Mouse (Mus musculus) hindbrain, postnatal 0 days (tissue): ENCODE measurements around the gene Rrp9. TPM values are rescaled to one million over a fixed set of nuclear protein-coding genes. Genes with fewer than 3 reads are reported as not detected.
A peak's percentile ranks its signal among the peaks of the same experiment; 100 is the strongest.

Experiments
- ATAC-seq: fragments of 200-750 bp; cut with Nextera tagmentation; 2 replicates; pipeline ENCODE4 v1.8.0; 2017; ENCODE audit warnings: mild to moderate bottlenecking, moderate TSS enrichment, moderate library complexity
- DNase-seq: peaks from one replicate; pipeline ENCODE4 v3.0.0-alpha.2; 2015; ENCODE audit warnings: low spot score
- H3K27ac ChIP-seq: fragments of 300-500 bp; sonication (generic); 2 replicates; pipeline ENCODE4 v1.5.1; 2014; ENCODE audit warnings: mild to moderate bottlenecking
- H3K27me3 ChIP-seq: fragments of 300-500 bp; sonication (generic); 2 replicates; pipeline ENCODE4 v1.6.1; 2014; ENCODE audit warnings: low read length, mixed read lengths; ENCODE audit not compliant: insufficient read depth
- H3K36me3 ChIP-seq: fragments of 300-500 bp; sonication (generic); 2 replicates; pipeline ENCODE4 v1.6.1; 2014; ENCODE audit warnings: low read length, mixed read lengths; ENCODE audit not compliant: insufficient read depth
- H3K4me1 ChIP-seq: fragments of 300-500 bp; sonication (generic); 2 replicates; pipeline ENCODE4 v1.6.1; 2014; ENCODE audit warnings: antibody characterized with exemption, low read length, mixed read lengths; ENCODE audit not compliant: insufficient read depth
- H3K4me2 ChIP-seq: fragments of 300-500 bp; sonication (generic); 2 replicates; pipeline ENCODE4 v1.6.1; 2014; ENCODE audit warnings: low read depth, mild to moderate bottlenecking, low read length, moderate library complexity, mixed read lengths
- H3K4me3 ChIP-seq: fragments of 300-500 bp; sonication (generic); 2 replicates; pipeline ENCODE4 v1.5.1; 2014; ENCODE audit warnings: low read length
- H3K9ac ChIP-seq: fragments of 300-500 bp; sonication (generic); replicated peaks from 2 replicates; pipeline ENCODE4 v1.6.1; 2014; ENCODE audit warnings: mild to moderate bottlenecking, low read length, moderate library complexity, mixed read lengths
- H3K9me3 ChIP-seq: fragments of 300-500 bp; sonication (generic); 2 replicates; pipeline ENCODE4 v1.6.1; 2016; ENCODE audit warnings: low read length, mixed read lengths
- CTCF ChIP-seq: IDR thresholded peaks from 2 replicates; pipeline ENCODE4 v1.5.1; 2016; ENCODE audit warnings: antibody characterized with exemption, control low read depth, low read depth
- WGBS: fragments of 180-500 bp; shearing (Covaris S2); extraction: QIAGEN DNeasy Blood & Tissue Kit; methylation state at CpG from one replicate; pipeline ENCODE4 v1.1.7; 2014; 5-methylcytosine and 5-hydroxymethylcytosine counted together
- polyA plus RNA-seq: library from polyadenylated mRNA; unstranded; fragments of >200 nt; fragmentation: Nextera tagmentation; extraction: Ambion mirVana; gene quantifications from 2 replicates; pipeline ENCODE4 v1.2.1, GENCODE M21; 2015
- total RNA-seq: library from RNA; depleted of rRNA; stranded (reverse); fragments of >200 nt; gene quantifications from 2 replicates; pipeline ENCODE4 v1.2.3, GENCODE M21; 2014

The Rrp9 gene
- total and polyA plus RNA-seq, 2 experiments from 2014 or later: 38.3 to 46.2 TPM

DNA sequence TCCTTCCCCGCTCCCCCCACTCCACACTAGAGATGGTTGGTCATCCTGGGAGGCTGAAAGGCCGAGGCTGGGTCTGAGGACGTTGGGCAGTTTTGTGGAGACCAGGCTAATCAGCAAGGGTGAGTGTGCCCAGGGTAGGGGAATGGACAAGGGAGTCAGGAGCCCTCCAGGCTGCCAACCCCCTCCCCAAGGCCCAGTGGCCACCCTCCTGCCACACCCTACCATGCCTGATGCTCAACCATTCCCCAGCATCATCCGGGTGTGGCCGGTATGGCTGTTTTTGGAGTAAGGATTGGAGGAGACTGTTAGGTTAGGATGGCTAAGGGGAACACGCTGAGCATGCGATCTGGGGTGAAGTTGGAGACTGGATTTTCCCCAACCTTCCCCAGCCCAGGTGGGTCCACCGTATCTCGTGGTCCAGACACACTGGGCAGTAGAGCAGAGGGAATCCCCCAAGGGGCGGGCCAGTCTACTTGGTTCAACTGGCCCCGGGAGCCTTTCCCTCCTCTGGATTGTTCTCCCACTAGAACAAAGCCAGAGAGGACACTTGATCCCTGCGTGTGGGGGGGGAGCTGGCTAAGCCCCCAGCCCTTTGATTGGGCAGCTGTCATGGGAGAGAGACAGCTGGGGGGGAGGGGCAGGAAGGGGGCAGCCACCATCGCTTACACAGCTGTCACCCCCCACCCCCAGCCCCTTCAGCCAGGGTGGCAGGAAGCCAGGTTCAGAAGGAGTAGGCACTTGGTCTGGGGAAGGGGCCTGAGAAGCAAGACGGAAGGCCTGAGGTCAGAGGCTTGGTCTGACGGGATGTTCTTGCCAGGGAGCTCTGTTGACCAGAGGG, 19.2 kb upstream of the Rrp9 start:
- Histone ChIP-seq H3K27ac (peak overlapping the region; percentile 65), H3K36me3 (peaks cover 4% of the 10 kb centered on the region), H3K4me1 (peaks cover 35% of the 10 kb centered on the region), H3K9me3 (no peaks in the 10 kb centered on the region), H3K27me3 (no peaks in the 10 kb centered on the region), H3K9ac (peak overlapping the region; percentile 42), H3K4me2 (peak overlapping the region; percentile 92), H3K4me3 (peak overlapping the region; percentile 11)
- ATAC-seq: peak; percentile 15
- peak; percentile 78 for DNase-seq
- no peak for TF ChIP-seq CTCF
- 23% methylated on average over 15 of the region's 15 CpGs for WGBS

DNA sequence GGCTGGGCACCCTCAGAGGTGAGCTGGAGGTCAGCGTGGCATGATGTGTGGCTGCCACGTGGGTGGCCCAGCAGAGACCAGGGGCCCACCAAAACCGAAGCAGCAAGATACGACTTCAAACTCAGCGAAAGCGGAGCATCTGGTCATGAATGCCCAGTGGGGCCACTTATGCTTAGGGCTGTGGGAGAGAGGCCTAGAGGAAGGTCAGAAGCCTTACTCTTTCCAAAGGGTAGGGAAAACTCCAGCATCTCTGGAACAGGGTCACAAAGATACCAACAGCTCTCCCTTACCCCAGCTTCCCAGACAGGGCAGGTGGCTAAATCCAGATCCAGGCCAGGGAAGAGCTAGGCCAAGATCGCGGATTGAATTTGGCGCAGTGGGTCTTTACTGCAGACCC, 18.6 kb upstream of the Rrp9 start:
- ATAC-seq: no peak
- WGBS: 34% methylated on average over 9 of the region's 9 CpGs
- Histone ChIP-seq H3K4me1 (peaks cover 35% of the 10 kb centered on the region), H3K9me3 (no peaks in the 10 kb centered on the region), H3K36me3 (peaks cover 10% of the 10 kb centered on the region), H3K4me3 (no peak overlapping the region), H3K4me2 (peak overlapping the region; percentile 92), H3K27me3 (no peaks in the 10 kb centered on the region), H3K9ac (peak overlapping the region; percentile 42), H3K27ac (peak overlapping the region; percentile 65)
- no peak for TF ChIP-seq CTCF
- peak; percentile 42 for DNase-seq

DNA sequence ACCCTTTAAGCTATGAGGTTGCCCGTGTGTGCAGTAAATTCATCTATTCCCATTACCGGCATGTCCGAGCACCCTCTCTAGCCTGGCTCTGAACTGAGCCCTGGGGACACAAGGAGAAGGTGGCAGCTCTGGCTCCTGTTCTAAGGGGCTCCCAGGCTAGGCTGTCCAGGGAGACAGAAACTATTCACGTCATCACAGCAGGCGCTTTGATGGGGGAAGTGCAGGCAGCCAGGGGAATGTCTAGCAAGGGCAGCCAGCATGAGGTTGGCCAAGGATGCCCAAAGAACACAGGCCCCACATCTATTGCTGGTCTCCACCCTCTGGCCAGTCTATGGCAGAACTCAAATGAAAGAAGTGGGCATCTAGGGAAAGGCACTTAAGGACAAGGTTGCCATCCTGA, 17.8 kb upstream of the Rrp9 start:
- H3K36me3 ChIP-seq: peaks cover 10% of the 10 kb centered on the region
- no peak for TF ChIP-seq CTCF
- ATAC-seq (no peak), DNase-seq (no peak)
- H3K27ac ChIP-seq: peak overlapping the region; percentile 65; the same call in 1 of the 2 replicates
- H3K4me1 ChIP-seq: peaks cover 33% of the 10 kb centered on the region
- H3K4me3 ChIP-seq: no peak overlapping the region
- H3K9me3 ChIP-seq: no peaks in the 10 kb centered on the region
- H3K9ac ChIP-seq: no peak overlapping the region
- H3K4me2 ChIP-seq: peak overlapping the region; percentile 92
- no peaks in the 10 kb centered on the region for H3K27me3 ChIP-seq
- 29% methylated on average over 5 of the region's 5 CpGs for WGBS

DNA sequence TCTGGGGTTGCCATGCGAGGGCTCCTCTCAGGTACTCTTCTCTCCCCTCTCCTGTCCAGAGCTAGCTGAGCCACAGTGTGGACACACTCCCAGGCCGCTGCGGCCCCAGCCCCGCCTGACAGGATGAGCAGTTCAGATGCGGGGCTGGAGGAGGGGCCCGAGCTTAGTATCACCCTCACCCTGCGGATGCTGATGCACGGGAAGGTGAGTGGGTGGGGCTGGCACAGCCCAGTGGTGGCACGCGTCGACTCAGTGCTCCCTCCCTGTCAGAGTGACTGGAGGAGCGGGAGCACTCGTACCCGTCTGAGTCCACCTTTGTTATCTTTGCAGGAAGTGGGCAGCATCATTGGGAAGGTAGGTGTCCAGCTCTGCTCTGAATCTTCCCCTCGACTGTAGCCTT, 15.8 kb upstream of the Rrp9 start:
- no peak for ATAC-seq
- H3K36me3 ChIP-seq: peaks cover 10% of the 10 kb centered on the region
- no peak for TF ChIP-seq CTCF

DNA sequence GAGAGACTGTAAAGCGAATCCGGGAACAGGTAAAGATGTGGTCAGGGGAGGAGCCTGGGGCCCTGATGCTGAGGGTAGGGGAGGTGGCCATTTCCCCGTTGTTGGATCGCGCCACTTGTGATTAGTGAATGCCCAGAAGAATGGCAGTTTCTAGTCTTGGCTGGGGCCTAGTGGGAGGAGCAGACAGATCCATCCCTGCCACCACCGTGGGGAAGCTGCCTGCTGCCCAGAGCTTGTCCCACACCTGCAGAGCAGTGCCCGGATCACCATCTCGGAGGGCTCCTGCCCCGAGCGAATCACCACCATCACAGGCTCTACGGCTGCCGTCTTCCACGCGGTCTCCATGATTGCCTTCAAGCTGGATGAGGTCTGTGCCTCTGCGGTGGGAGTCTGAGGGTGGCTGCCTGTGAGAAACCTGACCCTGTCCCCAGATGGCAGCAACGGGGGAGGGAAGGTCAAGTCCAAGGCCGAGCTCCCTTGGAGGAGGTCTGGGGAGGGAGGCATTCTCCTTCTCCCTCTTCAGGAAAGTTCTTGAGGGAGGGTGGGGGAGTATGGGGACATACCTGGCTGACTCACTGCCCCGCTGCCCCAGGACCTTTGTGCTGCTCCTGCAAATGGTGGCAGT, 15.2 kb upstream of the Rrp9 start:
- Histone ChIP-seq H3K9ac (no peak overlapping the region; the same call in 1 of the 2 replicates), H3K27ac (no peak overlapping the region), H3K4me1 (peaks cover 38% of the 10 kb centered on the region), H3K27me3 (no peaks in the 10 kb centered on the region), H3K4me2 (no peak overlapping the region), H3K4me3 (no peak overlapping the region), H3K9me3 (no peaks in the 10 kb centered on the region), H3K36me3 (peaks cover 10% of the 10 kb centered on the region)
- WGBS: 65% methylated on average over 18 of the region's 18 CpGs
- no peak for TF ChIP-seq CTCF
- no peak for ATAC-seq
- DNase-seq: no peak

More for the DNA sequence above, 15.8 kb upstream of the Rrp9 start:
- DNase-seq: no peak
- no peak overlapping the region for H3K4me2 ChIP-seq
- no peaks in the 10 kb centered on the region for H3K27me3 ChIP-seq
- no peaks in the 10 kb centered on the region for H3K9me3 ChIP-seq
- H3K27ac ChIP-seq: no peak overlapping the region
- no peak overlapping the region; the same call in 1 of the 2 replicates for H3K9ac ChIP-seq
- no peak overlapping the region for H3K4me3 ChIP-seq
- WGBS: 74% methylated on average over 15 of the region's 15 CpGs
- H3K4me1 ChIP-seq: peaks cover 37% of the 10 kb centered on the region

DNA sequence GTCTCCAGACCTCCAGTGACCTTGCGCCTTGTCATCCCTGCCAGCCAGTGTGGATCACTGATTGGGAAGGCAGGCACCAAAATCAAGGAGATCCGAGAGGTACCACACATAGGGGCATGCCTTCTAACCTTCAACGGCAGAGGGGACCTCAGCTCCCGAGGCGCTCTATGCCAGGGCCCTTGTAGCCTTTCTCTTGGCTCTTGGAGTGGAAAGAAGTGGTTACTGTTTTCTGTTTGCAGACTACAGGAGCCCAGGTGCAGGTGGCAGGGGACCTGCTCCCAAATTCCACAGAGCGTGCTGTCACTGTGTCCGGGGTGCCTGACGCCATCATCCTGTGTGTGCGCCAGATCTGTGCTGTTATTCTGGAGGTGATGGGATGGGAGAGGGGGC, 14.7 kb upstream of the Rrp9 start:
- H3K4me3 ChIP-seq: no peak overlapping the region
- no peaks in the 10 kb centered on the region for H3K9me3 ChIP-seq
- H3K9ac ChIP-seq: no peak overlapping the region
- ATAC-seq (no peak), DNase-seq (no peak)
- no peak for TF ChIP-seq CTCF
- H3K4me2 ChIP-seq: no peak overlapping the region
- peaks cover 37% of the 10 kb centered on the region for H3K4me1 ChIP-seq
- peaks cover 10% of the 10 kb centered on the region for H3K36me3 ChIP-seq
- H3K27ac ChIP-seq: no peak overlapping the region
- H3K27me3 ChIP-seq: no peaks in the 10 kb centered on the region
- WGBS: 92% methylated on average over 9 of the region's 9 CpGs
